Mouse (Mus musculus) kidney, postnatal 4 days (tissue): Measurements from ENCODE around the gene Sgcb.

Source experiments
- DNase-seq, 2 experiments: peaks; one replicate each; pipeline ENCODE4 v3.0.0; 2021; ENCODE audit warnings: mixed read lengths in 2 of 2

Sgcb gene

GRCm38 (mm10) chr5:73647261-73647900 lies at the start of gene Sgcb:
Gene Sgcb, minus strand, starts transcription at chr5:73647790.
- peak; percentile 91 to 93 for DNase-seq

GRCm38 (mm10) chr5:73694254-73695015 lies 46.8 kb upstream of the Sgcb start:
- DNase-seq = no peak

GRCm38 (mm10) chr5:73693778-73694177 lies 46.2 kb upstream of the Sgcb start:
- no peak for DNase-seq

- no peak for DNase-seq
Measured at GRCm38 (mm10) chr5:73691723-73692520, 44.3 kb upstream of the Sgcb start.

- no peak for DNase-seq
Measured at GRCm38 (mm10) chr5:73690146-73690545, 42.6 kb upstream of the Sgcb start.

GRCm38 (mm10) chr5:73688576-73688975 lies 41.0 kb upstream of the Sgcb start:
- DNase-seq = no peak

- DNase-seq = peak; percentile 32 to 44
Measured at GRCm38 (mm10) chr5:73686149-73686548, 38.6 kb upstream of the Sgcb start.

GRCm38 (mm10) chr5:73683706-73684409 lies 36.3 kb upstream of the Sgcb start:
- no peak for DNase-seq

GRCm38 (mm10) chr5:73683221-73683620 lies 35.6 kb upstream of the Sgcb start:
- no peak for DNase-seq

- no peak for DNase-seq
Measured at GRCm38 (mm10) chr5:73676626-73677025, 29.0 kb upstream of the Sgcb start.

- no peak for DNase-seq
Measured at GRCm38 (mm10) chr5:73675604-73676003, 28.0 kb upstream of the Sgcb start.

- DNase-seq = peak; percentile 9 to 21
Measured at GRCm38 (mm10) chr5:73669386-73669785, 21.8 kb upstream of the Sgcb start.

GRCm38 (mm10) chr5:73667877-73668276 lies 20.3 kb upstream of the Sgcb start:
- no peak for DNase-seq

- no peak for DNase-seq
Measured at GRCm38 (mm10) chr5:73666695-73667094, 19.1 kb upstream of the Sgcb start.

- DNase-seq = no peak
Measured at GRCm38 (mm10) chr5:73651855-73652201, 4.2 kb upstream of the Sgcb start.

GRCm38 (mm10) chr5:73651061-73651854 lies 3.7 kb upstream of the Sgcb start, which contains the start of gene Spata18:
Gene Spata18, plus strand, starts transcription at chr5:73651379.
- peak; percentile 58 to 67 for DNase-seq

GRCm38 (mm10) chr5:73650365-73650964 lies 2.9 kb upstream of the Sgcb start:
- DNase-seq = peak; percentile 19 to 38

- DNase-seq = peak; percentile 65 to 67
Measured at GRCm38 (mm10) chr5:73642091-73642490, 5.5 kb downstream of the Sgcb start.

GRCm38 (mm10) chr5:73641058-73641457 lies 6.5 kb downstream of the Sgcb start:
- no peak for DNase-seq

- DNase-seq = no peak
Measured at GRCm38 (mm10) chr5:73637337-73638107, 10.1 kb downstream of the Sgcb start.

- peak; percentile 86 to 87 for DNase-seq
Measured at GRCm38 (mm10) chr5:73633141-73633540, 14.4 kb downstream of the Sgcb start.
